Mouse (Mus musculus) embryo, embryonic 10.5 days (tissue): ENCODE data around the gene Mrpl28.
A peak's percentile ranks its signal among the peaks of the same experiment; 100 is the strongest.
"Not testable (repeated sequence)": the region's sequence is repeated elsewhere in the genome, so short reads cannot be mapped to it uniquely, and the experiment has no call there.

Experiments
- DNase-seq: peaks from one replicate; pipeline ENCODE4 v3.0.0-alpha.2; 2015; ENCODE audit warnings: low spot score

Gene Mrpl28

GRCm38 (mm10) chr17:26123267-26123684, at the start of gene Mrpl28:
TSS of gene Mrpl28 (plus strand) at chr17:26123500.
- DNase-seq = peak; percentile 98

GRCm38 (mm10) chr17:26075246-26075645, 48.1 kb upstream of the Mrpl28 start:
- DNase-seq = no peak

- DNase-seq = no peak
These were observed 44.4 kb upstream of the Mrpl28 start for GRCm38 (mm10) chr17:26078851-26079250.

GRCm38 (mm10) chr17:26080867-26081266, 42.4 kb upstream of the Mrpl28 start:
- DNase-seq = no peak

DNA sequence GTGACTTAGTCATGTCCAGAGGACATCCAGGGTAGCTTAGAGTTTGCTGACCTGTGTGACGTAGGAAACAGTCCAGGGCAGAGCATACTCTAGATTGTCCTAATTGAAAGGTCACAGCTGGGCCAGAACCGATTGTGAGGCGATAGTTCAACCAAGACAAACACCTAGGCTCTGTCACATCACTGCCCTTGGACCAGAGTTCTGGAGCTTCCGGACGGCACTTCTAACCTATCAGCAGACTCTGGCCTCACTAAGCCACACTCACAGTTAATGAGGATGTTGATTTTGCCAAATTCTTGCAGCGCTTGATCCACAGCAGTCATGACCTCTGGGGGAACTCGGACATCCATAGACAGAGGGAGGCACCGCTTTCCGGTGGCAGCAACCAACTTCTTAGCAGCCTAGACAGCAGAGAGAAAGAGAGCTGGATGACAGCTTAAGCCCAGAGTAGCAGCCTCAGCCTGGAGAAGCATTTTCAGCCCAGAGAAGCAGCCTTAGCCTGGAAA, 36.2 kb upstream of the Mrpl28 start:
- DNase-seq = no peak

DNA sequence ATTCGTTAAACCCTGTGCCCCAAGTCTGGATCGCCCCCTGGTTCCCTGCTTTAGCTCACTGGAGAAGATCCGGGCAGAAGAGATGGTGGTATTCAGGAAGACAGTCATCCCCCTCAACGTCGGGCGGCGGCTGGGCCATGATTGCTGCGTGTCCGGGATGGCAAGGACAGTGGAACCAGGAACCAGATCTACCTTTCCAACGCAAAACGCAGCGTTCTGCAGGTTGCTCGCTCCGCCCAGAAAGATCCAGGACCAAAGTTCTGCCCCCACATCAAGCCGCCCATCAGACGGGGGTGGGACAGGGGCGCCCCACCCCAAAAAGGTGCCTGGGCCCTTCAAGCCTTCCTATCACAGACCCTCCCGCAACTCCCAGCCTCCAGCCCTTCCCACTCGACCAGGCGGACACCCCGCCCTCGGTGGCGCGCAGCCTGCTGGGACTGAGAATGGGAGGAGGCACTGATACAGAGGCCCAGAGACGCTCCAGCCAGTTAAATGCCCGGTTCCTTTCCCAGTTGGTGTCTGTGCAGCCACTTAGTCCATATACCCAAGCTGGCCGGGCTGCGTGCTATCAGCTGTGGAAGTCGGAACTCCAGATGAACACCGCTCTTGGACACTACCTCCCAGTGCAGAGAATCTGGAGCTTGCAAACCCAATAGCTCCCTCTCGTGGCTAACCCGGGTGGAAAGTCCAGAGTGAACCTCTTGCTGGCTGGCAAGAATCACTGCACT, 33.2 kb upstream of the Mrpl28 start, which contains the start of gene Decr2:
Decr2 (minus strand) TSS at position 433 of the 728 bp plus-strand sequence.
- DNase-seq = peak; percentile 96

DNA sequence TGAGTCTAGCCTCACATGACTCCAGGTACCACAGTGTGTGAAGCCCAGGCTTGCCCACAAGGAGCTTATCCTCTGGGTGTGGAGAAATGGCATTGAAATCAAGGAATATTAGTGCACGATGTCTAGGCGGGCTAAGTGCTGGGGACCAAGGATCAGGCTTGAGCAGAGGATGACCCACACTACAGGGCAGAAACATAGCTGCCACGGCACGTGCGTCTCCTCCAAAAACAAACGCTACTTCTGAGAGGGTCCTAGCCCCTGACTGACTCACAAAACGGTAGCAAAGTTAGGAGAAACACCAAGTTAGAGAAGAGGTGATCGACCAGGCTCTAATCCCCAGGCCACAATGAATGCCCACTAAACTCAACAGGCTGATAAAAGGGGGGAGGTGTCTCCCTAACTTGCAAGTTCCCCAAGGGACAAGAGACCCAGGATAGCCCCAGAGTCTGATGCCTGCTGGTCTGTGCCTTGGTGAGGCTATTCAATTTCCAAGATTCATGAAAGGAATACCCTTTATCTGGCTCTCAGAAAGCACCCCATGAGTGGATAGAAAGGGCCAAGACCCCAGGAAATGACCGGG, 28.7 kb upstream of the Mrpl28 start:
- no peak for DNase-seq

- DNase-seq = peak; percentile 79
These were observed 28.1 kb upstream of the Mrpl28 start, which contains the start of gene Nme4 for GRCm38 (mm10) chr17:26095121-26095740. TSS of gene Nme4 (minus strand) at chr17:26095602.

GRCm38 (mm10) chr17:26098461-26098860, 24.8 kb upstream of the Mrpl28 start:
- DNase-seq = no peak

- not testable (repeated sequence) for DNase-seq
These were observed 24.0 kb upstream of the Mrpl28 start for GRCm38 (mm10) chr17:26099316-26099715.

GRCm38 (mm10) chr17:26100166-26100565, 23.1 kb upstream of the Mrpl28 start:
- DNase-seq = no peak

- no peak for DNase-seq
These were observed 21.8 kb upstream of the Mrpl28 start for GRCm38 (mm10) chr17:26101478-26101877.

GRCm38 (mm10) chr17:26105619-26106018, 17.7 kb upstream of the Mrpl28 start:
- DNase-seq = no peak

DNA sequence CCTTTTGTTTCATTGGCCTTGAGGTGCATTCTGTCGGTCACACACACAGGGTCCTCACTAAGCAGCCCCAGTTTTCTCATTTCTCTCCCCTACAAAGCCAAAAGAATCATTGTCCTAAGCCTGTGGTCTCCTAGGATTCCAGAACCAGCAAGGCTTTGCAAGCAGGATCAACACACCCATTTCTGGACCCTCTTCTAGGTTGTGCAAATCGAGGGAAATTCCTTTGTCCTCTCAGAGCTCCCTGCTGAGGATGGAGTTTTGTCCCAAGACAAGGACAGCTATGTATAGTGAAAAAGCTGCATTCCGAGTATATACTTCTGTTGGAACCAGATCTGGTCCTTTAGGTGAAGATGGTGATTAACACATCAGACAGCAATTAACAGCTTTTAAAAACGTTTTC, 13.1 kb upstream of the Mrpl28 start:
- DNase-seq = no peak

DNA sequence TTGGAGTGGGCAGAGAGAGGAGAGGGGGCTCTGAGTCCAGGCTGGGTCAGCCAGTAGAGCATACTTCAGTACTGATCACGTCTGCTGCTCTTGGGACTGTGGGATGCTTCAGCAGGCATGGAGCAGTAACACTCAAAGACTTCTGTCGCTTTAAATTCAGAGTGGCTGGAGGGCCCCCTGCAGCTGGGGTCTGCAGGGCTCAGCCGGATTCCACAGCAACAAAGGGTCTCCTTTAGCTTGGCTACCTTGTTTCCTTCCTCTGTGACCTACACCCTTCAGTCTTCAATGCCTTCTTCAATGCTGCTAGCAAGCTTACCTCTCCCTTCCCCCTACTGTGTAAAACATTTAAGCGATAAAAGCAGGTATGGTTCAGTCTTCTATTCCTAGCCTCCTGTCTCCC, 12.3 kb upstream of the Mrpl28 start:
- no peak for DNase-seq

DNA sequence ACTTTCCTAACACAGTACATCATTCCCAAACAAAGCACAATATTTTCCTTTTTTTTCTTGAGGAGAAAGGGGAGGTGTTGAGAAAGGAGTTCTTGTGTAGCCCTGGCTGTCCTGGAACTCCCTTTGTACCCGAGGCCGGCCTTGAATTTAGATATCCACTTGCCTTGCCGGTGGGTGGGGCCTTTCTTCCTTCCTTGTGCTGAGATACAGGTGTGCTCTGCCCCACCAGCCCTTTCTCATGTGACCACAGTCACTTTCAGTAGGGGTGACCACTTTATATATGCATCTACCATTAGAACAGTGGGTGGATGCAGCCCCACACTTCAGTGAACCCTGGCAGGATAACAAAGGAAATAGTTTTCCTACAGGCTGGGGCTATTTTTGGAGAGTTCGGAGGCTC, 11.6 kb upstream of the Mrpl28 start:
- DNase-seq = no peak

GRCm38 (mm10) chr17:26112751-26113150, 10.5 kb upstream of the Mrpl28 start:
- no peak for DNase-seq

- peak; percentile 67 for DNase-seq
These were observed 9.9 kb upstream of the Mrpl28 start, which contains the start of gene Tmem8 for GRCm38 (mm10) chr17:26113181-26113948. TSS of gene Tmem8 (plus strand) at chr17:26113299.

GRCm38 (mm10) chr17:26114061-26114460, 9.2 kb upstream of the Mrpl28 start:
- DNase-seq = no peak

DNA sequence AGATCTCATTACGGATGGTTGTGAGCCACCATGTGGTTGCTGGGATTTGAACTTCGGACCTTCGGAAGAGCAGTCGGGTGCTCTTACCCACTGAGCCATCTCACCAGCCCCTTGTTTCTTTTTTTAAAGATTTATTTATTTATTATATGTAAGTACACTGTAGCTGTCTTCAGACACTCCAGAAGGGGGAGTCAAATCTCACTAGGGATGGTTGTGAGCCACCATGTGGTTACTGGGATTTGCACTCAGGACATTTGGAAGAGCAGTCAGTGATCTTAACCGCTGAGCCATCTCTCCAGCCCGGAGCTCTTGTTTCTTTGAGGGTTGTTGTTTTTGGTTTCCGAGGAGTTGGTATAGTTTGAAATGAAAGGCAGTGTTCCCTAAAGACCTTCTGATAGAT, 8.8 kb upstream of the Mrpl28 start:
- DNase-seq = not testable (repeated sequence)

- DNase-seq = no peak
These were observed 7.9 kb upstream of the Mrpl28 start for GRCm38 (mm10) chr17:26115205-26115898.
